Mouse (Mus musculus) midbrain, embryonic 16.5 days (tissue): ENCODE data around the gene Npcd. TPM values are rescaled to one million over a fixed set of nuclear protein-coding genes. Genes with fewer than 3 reads are reported as not detected.
A peak's percentile ranks its signal among the peaks of the same experiment; 100 is the strongest.

ENCODE experiments used
- ATAC-seq: fragments of 200-750 bp; cut with Nextera tagmentation; 2 replicates; pipeline ENCODE4 v1.8.0; 2017; ENCODE audit warnings: moderate TSS enrichment
- H3K27ac ChIP-seq: fragments of 300-500 bp; sonication (generic); 2 replicates; pipeline ENCODE4 v1.5.1; 2014; ENCODE audit warnings: mild to moderate bottlenecking, low read length, mixed read lengths
- H3K27me3 ChIP-seq: fragments of 300-500 bp; sonication (generic); 2 replicates; pipeline ENCODE4 v1.6.1; 2014; ENCODE audit warnings: low read depth, low read length, mixed read lengths; ENCODE audit not compliant: control insufficient read depth, insufficient read depth
- H3K36me3 ChIP-seq: fragments of 300-500 bp; sonication (generic); 2 replicates; pipeline ENCODE4 v1.6.1; 2014; ENCODE audit warnings: mild to moderate bottlenecking, low read length, moderate library complexity, mixed read lengths; ENCODE audit not compliant: control insufficient read depth, insufficient read depth
- H3K4me1 ChIP-seq: fragments of 300-500 bp; sonication (generic); 2 replicates; pipeline ENCODE4 v1.6.1; 2014; ENCODE audit warnings: mild to moderate bottlenecking, low read length, mixed read lengths; ENCODE audit not compliant: control insufficient read depth, insufficient read depth
- H3K4me2 ChIP-seq: fragments of 300-500 bp; sonication (generic); 2 replicates; pipeline ENCODE4 v1.6.1; 2014; ENCODE audit warnings: mild to moderate bottlenecking, low read length, mixed read lengths
- H3K4me3 ChIP-seq: fragments of 300-500 bp; sonication (generic); 2 replicates; pipeline ENCODE4 v1.5.1; 2014; ENCODE audit warnings: low read depth, mild to moderate bottlenecking, low read length, moderate library complexity, mixed read lengths
- H3K9ac ChIP-seq: fragments of 300-500 bp; sonication (generic); 2 replicates; pipeline ENCODE4 v1.6.1; 2014; ENCODE audit warnings: low read depth, low read length, mixed read lengths
- H3K9me3 ChIP-seq: fragments of 300-500 bp; sonication (generic); replicated peaks from 2 replicates; pipeline ENCODE4 v1.6.1; 2014; ENCODE audit warnings: mild to moderate bottlenecking, low read length, mixed read lengths; ENCODE audit not compliant: control insufficient read depth, poor library complexity, severe bottlenecking
- WGBS: fragments of 180-500 bp; shearing (Covaris S2); extraction: QIAGEN DNeasy Blood & Tissue Kit; methylation state at CpG from one replicate; pipeline ENCODE4 v1.1.7; 2014; 5-methylcytosine and 5-hydroxymethylcytosine counted together
- polyA plus RNA-seq: library from polyadenylated mRNA; unstranded; fragments of >200 nt; fragmentation: Nextera tagmentation; extraction: Ambion mirVana; gene quantifications from 2 replicates; pipeline ENCODE4 v1.2.1, GENCODE M21; 2015

Npcd gene
- polyA plus RNA-seq, 1 experiment from 2014 or later: 0.74 TPM

DNA sequence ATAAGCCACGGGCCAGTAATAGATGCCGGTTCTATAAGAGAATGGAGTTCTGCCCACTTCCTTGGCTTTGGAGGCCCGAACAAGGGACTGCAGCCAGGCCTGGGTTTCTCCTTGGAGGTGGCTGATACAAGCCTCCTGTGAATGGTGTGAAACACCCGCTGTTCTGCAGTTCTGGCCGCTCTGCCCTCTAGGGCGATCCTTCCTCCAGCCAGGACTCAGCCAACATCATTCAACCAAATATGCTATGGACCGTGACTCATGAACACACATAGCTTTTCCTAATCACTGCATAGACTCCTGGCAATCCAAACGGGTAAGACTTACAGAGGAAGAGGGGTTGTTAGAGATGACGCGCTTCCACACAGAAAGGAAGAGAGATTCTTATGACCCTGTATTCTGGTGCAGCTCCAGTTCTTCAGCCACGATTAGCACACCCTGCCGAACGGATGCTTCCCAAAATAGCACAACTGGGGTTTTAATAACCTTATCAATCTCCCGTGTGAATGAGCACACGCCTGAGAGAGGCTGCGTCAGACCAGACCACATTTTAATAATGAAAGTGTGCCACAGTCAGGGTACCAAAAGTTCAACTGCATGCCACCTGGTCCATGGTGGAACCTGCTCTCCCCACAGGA is 66.6 kb downstream of the Npcd start:
- Histone ChIP-seq H3K4me1 (peaks cover 2% of the 10 kb centered on the region; the same call in 1 of the 2 replicates), H3K4me2 (no peak overlapping the region), H3K4me3 (no peak overlapping the region), H3K27me3 (no peaks in the 10 kb centered on the region), H3K9me3 (no peaks in the 10 kb centered on the region), H3K9ac (no peak overlapping the region), H3K36me3 (peaks cover 2% of the 10 kb centered on the region; the same call in 1 of the 2 replicates), H3K27ac (no peak overlapping the region)
- ATAC-seq: no peak
- 86% methylated on average over 16 of the region's 16 CpGs for WGBS

GRCm38 (mm10) chr15:79766586-79767071 is 67.4 kb downstream of the Npcd start:
- Histone ChIP-seq H3K27ac (no peak overlapping the region), H3K9me3 (no peaks in the 10 kb centered on the region), H3K9ac (no peak overlapping the region), H3K4me3 (no peak overlapping the region), H3K4me2 (no peak overlapping the region), H3K36me3 (peaks cover 6% of the 10 kb centered on the region; the same call in 1 of the 2 replicates), H3K4me1 (peaks cover 2% of the 10 kb centered on the region; the same call in 1 of the 2 replicates), H3K27me3 (no peaks in the 10 kb centered on the region)
- ATAC-seq: no peak
- WGBS: 88% methylated on average over 10 of the region's 10 CpGs

DNA sequence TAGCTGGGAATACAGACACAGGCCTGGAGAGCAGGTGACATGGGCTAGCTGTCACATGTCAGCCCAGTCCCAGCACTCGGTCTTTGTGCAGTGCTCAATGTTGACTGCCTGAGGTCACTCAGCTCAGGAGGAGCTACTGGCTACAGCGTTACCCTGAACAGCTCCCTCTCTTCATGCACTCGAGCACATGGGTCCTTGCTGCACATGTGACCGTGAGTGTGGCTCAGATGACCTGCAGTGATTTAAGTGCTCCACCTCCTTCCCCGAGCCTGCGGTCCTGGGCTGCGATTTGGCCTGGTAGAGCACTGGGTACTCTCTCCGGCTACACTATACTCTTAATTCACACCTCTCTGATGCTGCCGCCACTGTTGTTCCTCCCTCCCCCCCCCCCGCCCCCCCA is 67.9 kb downstream of the Npcd start:
- Histone ChIP-seq H3K27me3 (no peaks in the 10 kb centered on the region), H3K36me3 (peaks cover 6% of the 10 kb centered on the region; the same call in 1 of the 2 replicates), H3K9me3 (no peaks in the 10 kb centered on the region), H3K4me2 (no peak overlapping the region), H3K9ac (no peak overlapping the region), H3K4me3 (no peak overlapping the region), H3K27ac (no peak overlapping the region), H3K4me1 (peaks cover 2% of the 10 kb centered on the region; the same call in 1 of the 2 replicates)
- 73% methylated on average over 10 of the region's 10 CpGs for WGBS
- ATAC-seq: peak; percentile 32; the same call in 1 of the 2 replicates

DNA sequence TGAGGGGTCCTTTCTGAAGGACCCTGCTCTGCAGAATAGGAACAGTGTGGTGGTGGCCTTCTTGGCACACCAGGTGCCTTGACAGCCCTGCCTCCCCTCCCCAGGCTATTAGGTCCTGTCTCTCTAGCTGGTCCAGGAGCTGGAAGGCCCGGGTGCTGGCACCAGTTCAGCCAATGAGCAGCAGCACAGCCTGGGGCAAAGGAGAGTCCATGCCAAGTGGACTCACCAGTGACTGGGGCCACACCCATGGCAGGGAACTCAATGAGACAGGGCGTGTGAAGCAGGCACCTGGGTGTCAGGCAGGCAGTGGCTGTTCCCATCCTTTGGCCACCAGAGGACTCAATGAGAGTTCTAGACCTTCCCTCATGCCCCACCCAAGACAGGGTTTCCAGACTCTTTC is 68.7 kb downstream of the Npcd start:
- Histone ChIP-seq H3K4me1 (no peaks in the 10 kb centered on the region; the same call in 1 of the 2 replicates), H3K9ac (no peak overlapping the region), H3K9me3 (no peaks in the 10 kb centered on the region), H3K27me3 (no peaks in the 10 kb centered on the region), H3K27ac (no peak overlapping the region), H3K36me3 (peaks cover 6% of the 10 kb centered on the region; the same call in 1 of the 2 replicates), H3K4me3 (no peak overlapping the region), H3K4me2 (no peak overlapping the region)
- 82% methylated on average over 2 of the region's 2 CpGs for WGBS
- no peak for ATAC-seq

DNA sequence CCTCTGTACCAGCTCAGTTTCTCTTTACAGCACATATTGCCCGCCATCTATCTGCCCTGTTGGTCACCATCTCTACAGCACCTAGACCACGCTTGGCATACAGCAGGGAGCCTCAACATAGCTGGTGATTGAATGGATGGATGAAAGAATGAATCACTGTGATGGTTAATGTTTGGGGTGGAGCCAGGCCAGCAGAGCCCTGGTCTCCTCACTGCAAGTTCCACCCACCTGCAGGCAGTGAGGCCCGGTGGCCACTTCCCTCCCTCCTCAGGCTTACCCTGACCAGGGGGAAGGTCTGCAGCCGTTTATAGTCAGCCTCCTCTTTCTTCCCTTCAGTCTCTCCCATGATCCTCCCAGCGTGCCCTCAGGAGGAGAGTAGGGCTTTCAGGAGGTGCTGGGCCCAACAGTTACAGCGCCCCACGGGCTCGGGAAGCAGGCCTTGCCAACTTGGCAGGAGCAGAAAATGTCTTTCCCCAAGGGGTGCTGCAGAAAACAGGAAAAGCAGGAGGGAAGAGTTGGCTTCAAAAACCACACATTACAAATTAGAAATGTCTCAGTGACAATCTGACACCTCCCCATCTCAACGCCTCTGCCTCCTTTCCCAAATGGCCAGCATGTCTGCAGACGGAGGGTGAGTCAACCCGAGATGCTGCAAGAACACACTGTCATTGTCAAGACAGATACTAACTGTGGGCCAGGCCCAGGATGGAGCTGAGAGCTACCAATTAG is 69.3 kb downstream of the Npcd start:
- H3K27me3 ChIP-seq: no peaks in the 10 kb centered on the region
- no peak for ATAC-seq
- H3K9me3 ChIP-seq: no peaks in the 10 kb centered on the region
- H3K36me3 ChIP-seq: peaks cover 6% of the 10 kb centered on the region; the same call in 1 of the 2 replicates
- WGBS: 87% methylated on average over 11 of the region's 11 CpGs
- no peak overlapping the region for H3K27ac ChIP-seq
- no peaks in the 10 kb centered on the region; the same call in 1 of the 2 replicates for H3K4me1 ChIP-seq
- H3K4me2 ChIP-seq: no peak overlapping the region
- no peak overlapping the region for H3K9ac ChIP-seq
- no peak overlapping the region for H3K4me3 ChIP-seq

DNA sequence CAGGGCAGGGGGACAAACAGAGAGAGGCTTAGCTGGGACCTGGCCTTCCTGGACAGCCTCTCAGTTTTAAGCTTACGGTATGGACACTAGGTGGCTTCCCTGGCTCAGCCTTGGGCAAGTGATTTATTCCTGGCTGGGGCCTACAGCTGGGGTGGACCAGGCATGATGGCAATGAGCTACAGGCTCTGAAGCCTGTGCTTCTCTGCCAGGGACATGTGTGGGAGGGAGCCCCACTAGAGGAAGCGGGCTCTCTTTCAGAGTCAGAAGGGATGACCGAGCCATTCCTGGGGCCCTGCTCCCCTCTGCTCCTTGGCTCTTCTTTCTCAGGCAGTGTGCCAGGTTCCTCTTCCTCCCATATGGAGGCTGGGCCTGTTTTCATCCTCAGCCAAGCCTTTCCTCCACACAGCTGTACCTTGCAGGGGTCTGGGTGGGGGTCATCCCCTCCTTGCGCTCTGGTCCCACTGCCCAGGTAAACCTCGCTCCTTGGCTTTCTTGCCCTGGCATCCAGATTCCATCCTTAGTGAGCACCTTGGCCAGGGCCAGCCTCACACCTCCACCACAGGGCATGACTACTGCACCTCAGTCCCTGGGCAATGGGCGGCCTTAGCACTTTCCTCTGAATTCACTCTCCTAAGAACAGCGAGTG is 70.3 kb downstream of the Npcd start:
- 93% methylated on average over 7 of the region's 7 CpGs for WGBS
- Histone ChIP-seq H3K4me2 (no peak overlapping the region), H3K9me3 (no peaks in the 10 kb centered on the region), H3K27ac (no peak overlapping the region), H3K9ac (no peak overlapping the region), H3K27me3 (no peaks in the 10 kb centered on the region), H3K36me3 (peaks cover 6% of the 10 kb centered on the region; the same call in 1 of the 2 replicates), H3K4me1 (no peaks in the 10 kb centered on the region; the same call in 1 of the 2 replicates), H3K4me3 (no peak overlapping the region)
- no peak for ATAC-seq

DNA sequence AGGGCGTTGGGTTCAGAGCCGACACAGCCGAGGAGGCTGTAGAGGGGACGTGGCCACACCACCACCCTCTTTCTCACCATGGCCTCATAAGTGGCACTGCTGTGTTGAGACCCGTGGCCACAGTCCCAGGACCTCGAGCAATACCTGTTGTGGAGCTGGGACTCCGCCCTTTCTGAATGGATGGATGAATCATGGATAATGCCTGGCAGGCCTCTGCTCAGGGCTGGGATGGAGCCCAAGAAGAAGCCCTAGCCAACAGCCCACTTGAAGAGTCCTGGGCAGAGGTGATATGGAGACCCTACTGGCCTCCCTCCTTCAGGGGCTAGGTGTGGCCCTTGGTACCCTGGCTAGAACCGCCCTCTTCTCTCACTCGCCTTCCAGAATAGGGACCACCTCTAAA is 71.0 kb downstream of the Npcd start:
- WGBS: 93% methylated on average over 9 of the region's 9 CpGs
- no peaks in the 10 kb centered on the region; the same call in 1 of the 2 replicates for H3K4me1 ChIP-seq
- H3K4me2 ChIP-seq: no peak overlapping the region
- H3K9ac ChIP-seq: no peak overlapping the region
- H3K9me3 ChIP-seq: no peaks in the 10 kb centered on the region
- no peak for ATAC-seq
- H3K36me3 ChIP-seq: peaks cover 6% of the 10 kb centered on the region; the same call in 1 of the 2 replicates
- no peak overlapping the region for H3K4me3 ChIP-seq
- H3K27ac ChIP-seq: no peak overlapping the region
- H3K27me3 ChIP-seq: no peaks in the 10 kb centered on the region

GRCm38 (mm10) chr15:79760956-79761355 is 73.1 kb downstream of the Npcd start:
- no peak overlapping the region for H3K27ac ChIP-seq
- H3K4me3 ChIP-seq: no peak overlapping the region
- peaks cover 6% of the 10 kb centered on the region; the same call in 1 of the 2 replicates for H3K36me3 ChIP-seq
- no peak overlapping the region for H3K9ac ChIP-seq
- no peaks in the 10 kb centered on the region for H3K27me3 ChIP-seq
- H3K4me2 ChIP-seq: no peak overlapping the region
- 78% methylated on average over 6 of the region's 6 CpGs for WGBS
- no peaks in the 10 kb centered on the region for H3K9me3 ChIP-seq
- H3K4me1 ChIP-seq: no peaks in the 10 kb centered on the region; the same call in 1 of the 2 replicates
- no peak for ATAC-seq
